Mouse (Mus musculus): ENCODE data around the gene Flnb. TPM values are rescaled to one million over a fixed set of nuclear protein-coding genes. Genes with fewer than 3 reads are reported as not detected.

Flnb gene
- polyA plus RNA-seq, 1 experiment from 2014 or later, result 13.6 TPM

DNA sequence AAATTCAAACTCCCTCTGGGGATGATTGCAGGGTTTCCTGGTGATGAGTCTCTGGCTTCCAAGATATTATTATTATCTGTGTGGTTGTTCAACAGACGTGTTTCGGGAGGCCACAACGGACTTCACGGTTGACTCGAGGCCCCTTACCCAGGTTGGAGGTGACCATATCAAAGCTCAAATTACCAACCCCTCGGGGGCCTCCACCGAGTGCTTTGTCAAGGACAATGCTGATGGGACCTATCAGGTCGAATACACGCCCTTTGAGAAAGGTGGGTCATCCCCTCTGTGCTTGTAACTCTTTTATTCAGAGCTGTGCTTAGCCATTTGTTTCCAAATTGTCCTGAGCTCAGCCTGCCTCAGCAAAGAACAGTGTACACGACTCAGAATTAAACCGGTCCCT, 89.3 kb downstream of the Flnb start:
- Histone ChIP-seq H3K4me2 (ENCODE audit: low read length) (no peak overlapping the region), H3K4me1 (ENCODE audit: control insufficient read depth, insufficient read depth, low read length) (no peaks in the 10 kb centered on the region), H3K9ac (replicated peaks; ENCODE audit: low read length) (no peak overlapping the region), H3K9me3 (ENCODE audit: control insufficient read depth, low read length) (no peaks in the 10 kb centered on the region), H3K27ac (replicated peaks; ENCODE audit: low read depth, low read length) (no peak overlapping the region), H3K4me3 (replicated peaks; ENCODE audit: low read depth, low read length) (no peak overlapping the region), H3K27me3 (ENCODE audit: control insufficient read depth, insufficient read depth, low read length) (no peaks in the 10 kb centered on the region), H3K36me3 (ENCODE audit: control insufficient read depth, insufficient read depth, low read length) (peaks cover 32% of the 10 kb centered on the region)
- 86% methylated on average over 11 of the region's 11 CpGs for WGBS
- ATAC-seq (ENCODE audit: low FRiP score, low TSS enrichment) (no peak), DNase-seq (no peak)

DNA sequence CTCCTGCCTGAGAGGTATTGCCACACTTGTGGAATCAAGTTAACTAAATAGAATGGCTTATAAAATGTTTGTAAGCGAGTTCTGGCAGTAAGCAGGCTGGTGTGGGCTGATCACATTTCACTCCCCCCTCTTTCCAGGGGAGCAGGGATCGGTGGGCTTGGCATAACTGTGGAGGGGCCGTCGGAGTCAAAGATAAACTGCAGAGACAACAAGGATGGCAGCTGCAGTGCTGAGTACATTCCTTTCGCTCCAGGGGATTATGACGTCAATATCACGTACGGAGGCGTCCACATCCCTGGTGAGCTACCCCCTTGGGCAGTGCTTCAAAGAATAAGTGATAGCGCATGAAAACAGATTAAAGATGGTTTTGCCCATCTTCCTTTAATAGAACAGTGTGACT, 91.7 kb downstream of the Flnb start:
- no peaks in the 10 kb centered on the region for H3K27me3 ChIP-seq (ENCODE audit: control insufficient read depth, insufficient read depth, low read length)
- no peak overlapping the region for H3K4me3 ChIP-seq (replicated peaks; ENCODE audit: low read depth, low read length)
- H3K4me2 ChIP-seq (ENCODE audit: low read length), result no peak overlapping the region
- no peaks in the 10 kb centered on the region for H3K9me3 ChIP-seq (ENCODE audit: control insufficient read depth, low read length)
- no peak overlapping the region for H3K27ac ChIP-seq (replicated peaks; ENCODE audit: low read depth, low read length)
- 69% methylated on average over 10 of the region's 10 CpGs for WGBS
- ATAC-seq (ENCODE audit: low FRiP score, low TSS enrichment) (no peak), DNase-seq (no peak)
- peaks cover 37% of the 10 kb centered on the region for H3K36me3 ChIP-seq (ENCODE audit: control insufficient read depth, insufficient read depth, low read length)
- H3K4me1 ChIP-seq (ENCODE audit: control insufficient read depth, insufficient read depth, low read length), result no peaks in the 10 kb centered on the region
- H3K9ac ChIP-seq (replicated peaks; ENCODE audit: low read length), result no peak overlapping the region

DNA sequence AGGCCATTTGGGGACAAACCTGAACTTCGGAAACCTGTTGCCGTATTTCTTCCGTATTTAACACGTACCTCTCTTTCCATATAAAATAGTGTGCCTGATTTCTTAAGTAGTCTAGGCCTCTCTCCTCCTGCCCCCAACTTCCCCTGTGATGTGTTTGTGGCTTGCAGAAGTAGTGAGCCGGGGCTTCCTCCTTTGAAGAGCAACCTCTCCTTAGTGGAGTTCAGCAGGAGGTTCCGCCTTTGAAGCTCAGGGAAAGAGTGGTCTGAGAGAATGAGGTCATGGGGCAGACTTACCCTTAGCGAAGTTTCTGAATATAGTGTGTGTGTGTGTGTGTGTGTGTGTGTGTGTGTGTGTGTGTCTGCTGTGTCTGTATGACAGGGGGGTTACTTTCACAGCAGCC, 96.1 kb downstream of the Flnb start:
- 77% methylated on average over 7 of the region's 7 CpGs for WGBS
- Histone ChIP-seq H3K27ac (replicated peaks; ENCODE audit: low read depth, low read length) (no peak overlapping the region), H3K4me2 (ENCODE audit: low read length) (no peak overlapping the region), H3K27me3 (ENCODE audit: control insufficient read depth, insufficient read depth, low read length) (no peaks in the 10 kb centered on the region), H3K9me3 (ENCODE audit: control insufficient read depth, low read length) (no peaks in the 10 kb centered on the region), H3K4me3 (replicated peaks; ENCODE audit: low read depth, low read length) (no peak overlapping the region), H3K9ac (replicated peaks; ENCODE audit: low read length) (no peak overlapping the region), H3K36me3 (ENCODE audit: control insufficient read depth, insufficient read depth, low read length) (peaks cover 53% of the 10 kb centered on the region), H3K4me1 (ENCODE audit: control insufficient read depth, insufficient read depth, low read length) (no peaks in the 10 kb centered on the region)
- ATAC-seq (ENCODE audit: low FRiP score, low TSS enrichment) (no peak), DNase-seq (peak; percentile 17)

DNA sequence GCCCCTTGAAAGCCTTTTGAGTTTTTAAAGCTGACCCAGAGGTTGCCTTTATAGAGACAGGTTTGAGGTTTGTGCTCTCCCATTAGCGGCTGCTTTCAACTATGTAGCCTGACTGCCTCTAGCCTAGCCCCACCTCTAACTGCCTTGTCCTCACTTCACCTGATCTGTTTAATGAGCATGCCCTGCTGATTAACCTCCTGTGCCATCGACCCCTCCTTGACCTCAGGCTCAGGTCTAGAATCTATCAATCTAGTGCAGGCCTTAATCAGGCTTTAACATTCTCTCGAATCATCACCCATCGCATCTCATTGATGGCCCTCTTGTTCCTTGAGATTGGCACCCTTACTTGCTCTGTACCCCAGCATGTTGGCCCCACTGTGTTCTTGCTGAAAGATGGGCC, 96.7 kb downstream of the Flnb start:
- H3K9ac ChIP-seq (replicated peaks; ENCODE audit: low read length), result no peak overlapping the region
- no peaks in the 10 kb centered on the region for H3K27me3 ChIP-seq (ENCODE audit: control insufficient read depth, insufficient read depth, low read length)
- H3K4me2 ChIP-seq (ENCODE audit: low read length), result no peak overlapping the region
- ATAC-seq (ENCODE audit: low FRiP score, low TSS enrichment) (no peak), DNase-seq (no peak)
- H3K27ac ChIP-seq (replicated peaks; ENCODE audit: low read depth, low read length), result no peak overlapping the region
- H3K4me3 ChIP-seq (replicated peaks; ENCODE audit: low read depth, low read length), result no peak overlapping the region
- WGBS, result 93% methylated on average over 4 of the region's 4 CpGs
- no peaks in the 10 kb centered on the region for H3K9me3 ChIP-seq (ENCODE audit: control insufficient read depth, low read length)
- H3K36me3 ChIP-seq (ENCODE audit: control insufficient read depth, insufficient read depth, low read length), result peaks cover 58% of the 10 kb centered on the region
- no peaks in the 10 kb centered on the region for H3K4me1 ChIP-seq (ENCODE audit: control insufficient read depth, insufficient read depth, low read length)

DNA sequence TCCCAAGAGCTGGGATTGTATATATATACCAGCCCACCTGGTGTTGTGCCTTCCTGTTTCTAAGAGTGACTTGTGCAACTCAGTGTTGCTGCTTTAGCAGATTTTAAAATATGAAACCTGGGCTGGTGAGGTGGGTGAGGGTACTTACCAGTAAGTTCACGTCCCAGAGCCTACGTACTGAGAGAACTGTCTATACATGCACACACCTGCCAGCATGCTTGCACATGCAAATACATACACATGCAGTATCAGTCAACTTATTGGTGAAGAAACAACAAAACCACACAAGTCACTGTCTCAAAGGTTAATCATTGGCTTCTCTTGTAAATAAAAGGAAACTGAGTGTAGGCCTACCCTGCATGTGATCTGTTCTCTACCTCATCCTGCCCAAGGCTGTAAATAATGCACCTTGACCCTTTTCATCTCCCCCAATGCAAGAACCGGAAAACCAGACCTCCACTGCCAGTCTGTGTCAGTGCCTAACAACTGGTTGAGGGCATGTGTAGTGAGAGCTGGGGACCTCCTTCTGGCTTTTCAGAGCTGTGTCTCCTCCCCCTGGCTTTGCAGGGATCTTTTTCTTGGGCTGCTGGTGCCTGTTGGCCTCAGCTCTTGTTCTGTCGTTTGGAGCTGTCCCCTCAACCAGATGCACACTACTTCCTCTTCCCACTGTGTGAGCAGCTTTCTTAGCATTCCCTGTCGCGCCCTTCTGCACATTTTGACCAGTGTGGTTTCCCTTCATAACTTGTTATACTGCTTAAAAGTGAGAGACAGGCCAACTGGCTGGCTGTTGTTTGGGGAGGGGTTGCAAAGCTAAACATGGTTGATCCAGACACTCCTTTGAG, 100.6 kb downstream of the Flnb start:
- Histone ChIP-seq H3K9ac (replicated peaks; ENCODE audit: low read length) (no peak overlapping the region), H3K27ac (replicated peaks; ENCODE audit: low read depth, low read length) (no peak overlapping the region), H3K4me3 (replicated peaks; ENCODE audit: low read depth, low read length) (no peak overlapping the region), H3K4me1 (ENCODE audit: control insufficient read depth, insufficient read depth, low read length) (no peaks in the 10 kb centered on the region), H3K4me2 (ENCODE audit: low read length) (no peak overlapping the region), H3K27me3 (ENCODE audit: control insufficient read depth, insufficient read depth, low read length) (no peaks in the 10 kb centered on the region), H3K36me3 (ENCODE audit: control insufficient read depth, insufficient read depth, low read length) (peaks cover 68% of the 10 kb centered on the region), H3K9me3 (ENCODE audit: control insufficient read depth, low read length) (no peaks in the 10 kb centered on the region)
- no peak for DNase-seq
- no peak for ATAC-seq (ENCODE audit: low FRiP score, low TSS enrichment)
- 81% methylated on average over 6 of the region's 6 CpGs for WGBS

DNA sequence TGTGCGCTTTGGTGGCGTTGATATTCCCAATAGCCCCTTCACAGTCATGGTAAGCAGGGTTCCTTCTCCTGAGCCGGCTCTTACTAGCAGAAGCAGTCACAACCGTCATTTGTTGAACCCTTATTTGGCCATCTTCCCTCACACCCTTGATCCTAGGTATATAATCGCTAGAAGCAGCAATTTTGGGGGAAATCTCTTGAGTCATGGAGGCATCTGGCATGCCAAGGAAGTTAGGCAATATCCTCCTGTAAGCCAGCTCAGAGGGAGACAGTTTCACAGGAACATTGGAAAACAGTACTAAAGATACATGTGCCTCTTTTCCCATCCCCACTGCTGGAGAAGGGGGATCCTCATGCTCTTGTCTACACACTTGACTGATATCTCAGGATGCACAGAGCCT, 101.6 kb downstream of the Flnb start:
- no peaks in the 10 kb centered on the region for H3K27me3 ChIP-seq (ENCODE audit: control insufficient read depth, insufficient read depth, low read length)
- H3K27ac ChIP-seq (replicated peaks; ENCODE audit: low read depth, low read length), result no peak overlapping the region
- ATAC-seq (ENCODE audit: low FRiP score, low TSS enrichment), result no peak
- no peak overlapping the region for H3K9ac ChIP-seq (replicated peaks; ENCODE audit: low read length)
- no peaks in the 10 kb centered on the region for H3K9me3 ChIP-seq (ENCODE audit: control insufficient read depth, low read length)
- WGBS, result 95% methylated on average over 5 of the region's 5 CpGs
- no peaks in the 10 kb centered on the region for H3K4me1 ChIP-seq (ENCODE audit: control insufficient read depth, insufficient read depth, low read length)
- no peak for DNase-seq
- H3K36me3 ChIP-seq (ENCODE audit: control insufficient read depth, insufficient read depth, low read length), result peaks cover 75% of the 10 kb centered on the region
- no peak overlapping the region for H3K4me2 ChIP-seq (ENCODE audit: low read length)
- no peak overlapping the region for H3K4me3 ChIP-seq (replicated peaks; ENCODE audit: low read depth, low read length)

DNA sequence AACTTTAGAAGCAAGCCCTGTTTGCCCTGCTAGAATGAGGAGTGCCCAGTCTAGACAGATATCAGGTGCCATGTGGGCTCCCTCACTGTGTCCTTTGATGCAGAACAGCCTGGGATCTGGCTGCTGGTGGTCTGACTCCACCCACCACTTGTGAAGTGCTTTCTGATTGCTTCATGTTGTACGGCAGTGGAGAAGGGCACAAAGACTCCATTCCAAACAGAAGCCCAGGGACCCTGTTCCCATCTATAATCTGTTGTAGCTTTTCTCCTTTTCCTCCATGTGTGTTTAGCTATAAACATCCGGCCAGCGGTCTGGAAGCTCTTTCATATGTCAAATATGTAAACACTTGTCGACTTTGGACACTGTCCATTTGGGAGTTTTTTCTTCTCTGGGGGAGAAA, 102.2 kb downstream of the Flnb start:
- no peaks in the 10 kb centered on the region for H3K4me1 ChIP-seq (ENCODE audit: control insufficient read depth, insufficient read depth, low read length)
- no peaks in the 10 kb centered on the region for H3K27me3 ChIP-seq (ENCODE audit: control insufficient read depth, insufficient read depth, low read length)
- peaks cover 75% of the 10 kb centered on the region for H3K36me3 ChIP-seq (ENCODE audit: control insufficient read depth, insufficient read depth, low read length)
- H3K9ac ChIP-seq (replicated peaks; ENCODE audit: low read length), result no peak overlapping the region
- no peak for ATAC-seq (ENCODE audit: low FRiP score, low TSS enrichment)
- H3K27ac ChIP-seq (replicated peaks; ENCODE audit: low read depth, low read length), result no peak overlapping the region
- H3K9me3 ChIP-seq (ENCODE audit: control insufficient read depth, low read length), result no peaks in the 10 kb centered on the region
- no peak overlapping the region for H3K4me2 ChIP-seq (ENCODE audit: low read length)
- H3K4me3 ChIP-seq (replicated peaks; ENCODE audit: low read depth, low read length), result no peak overlapping the region
- DNase-seq, result no peak
- WGBS, result 76% methylated on average over 4 of the region's 4 CpGs

DNA sequence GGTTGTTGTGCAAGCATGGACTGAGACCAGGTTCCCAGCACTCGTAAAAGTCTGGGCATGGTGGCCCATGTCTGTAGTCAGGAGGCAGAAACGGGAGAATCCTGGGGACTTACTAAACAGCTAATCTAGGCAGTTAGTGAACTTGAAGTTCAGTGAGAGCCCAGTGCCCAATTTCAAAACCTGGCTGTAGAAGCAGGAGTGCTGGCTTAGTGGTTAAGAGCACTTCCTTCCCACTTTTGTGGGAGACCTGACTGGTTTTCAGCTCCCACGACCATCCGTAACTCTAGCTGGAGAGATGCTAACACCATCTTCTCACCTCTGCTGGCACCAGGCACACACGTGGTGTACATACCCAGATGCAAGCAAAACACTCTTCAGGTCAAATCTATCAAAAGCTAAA, 103.7 kb downstream of the Flnb start:
- Histone ChIP-seq H3K9ac (replicated peaks; ENCODE audit: low read length) (no peak overlapping the region), H3K9me3 (ENCODE audit: control insufficient read depth, low read length) (no peaks in the 10 kb centered on the region), H3K4me1 (ENCODE audit: control insufficient read depth, insufficient read depth, low read length) (no peaks in the 10 kb centered on the region), H3K27ac (replicated peaks; ENCODE audit: low read depth, low read length) (no peak overlapping the region), H3K27me3 (ENCODE audit: control insufficient read depth, insufficient read depth, low read length) (no peaks in the 10 kb centered on the region), H3K36me3 (ENCODE audit: control insufficient read depth, insufficient read depth, low read length) (peaks cover 77% of the 10 kb centered on the region), H3K4me3 (replicated peaks; ENCODE audit: low read depth, low read length) (no peak overlapping the region), H3K4me2 (ENCODE audit: low read length) (no peak overlapping the region)
- WGBS, result 92% methylated on average over 5 of the region's 5 CpGs
- no peak for DNase-seq
- ATAC-seq (ENCODE audit: low FRiP score, low TSS enrichment), result no peak

DNA sequence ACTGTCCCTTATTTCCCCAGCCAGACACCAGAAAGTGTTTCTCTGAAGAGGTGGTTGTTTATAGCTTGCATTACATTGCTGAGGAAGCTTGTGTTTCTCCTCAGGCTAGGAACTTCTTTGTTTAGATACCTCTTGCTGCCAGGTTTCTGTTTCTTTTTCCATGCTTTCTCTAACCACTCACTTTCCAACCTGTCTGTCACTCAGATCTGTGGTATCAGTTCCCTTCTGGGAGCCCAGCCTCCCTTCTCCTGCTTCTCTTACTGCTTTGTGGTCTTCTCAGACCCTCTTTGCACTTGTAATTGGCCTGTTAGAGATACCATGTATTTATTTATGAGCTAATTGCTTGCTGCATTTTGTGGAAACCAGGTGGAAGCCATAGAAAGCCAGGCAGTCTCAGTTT, 105.9 kb downstream of the Flnb start:
- Histone ChIP-seq H3K27me3 (ENCODE audit: control insufficient read depth, insufficient read depth, low read length) (no peaks in the 10 kb centered on the region), H3K9ac (replicated peaks; ENCODE audit: low read length) (no peak overlapping the region), H3K4me2 (ENCODE audit: low read length) (no peak overlapping the region), H3K36me3 (ENCODE audit: control insufficient read depth, insufficient read depth, low read length) (peaks cover 70% of the 10 kb centered on the region), H3K4me1 (ENCODE audit: control insufficient read depth, insufficient read depth, low read length) (no peaks in the 10 kb centered on the region), H3K27ac (replicated peaks; ENCODE audit: low read depth, low read length) (no peak overlapping the region), H3K4me3 (replicated peaks; ENCODE audit: low read depth, low read length) (no peak overlapping the region), H3K9me3 (ENCODE audit: control insufficient read depth, low read length) (no peaks in the 10 kb centered on the region)
- DNase-seq, result no peak
- ATAC-seq (ENCODE audit: low FRiP score, low TSS enrichment), result no peak
